Mouse (Mus musculus): ENCODE data around the gene Vps52. TPM values are rescaled to one million over a fixed set of nuclear protein-coding genes. Genes with fewer than 3 reads are reported as not detected.
"Not testable (repeated sequence)": the region's sequence is repeated elsewhere in the genome, so short reads cannot be mapped to it uniquely, and the experiment has no call there.

The Vps52 gene
- polyA plus RNA-seq, 1 experiment from 2014 or later = 42.4 TPM

- H3K27ac ChIP-seq = peak within 1 kb of the TSS; percentile 94
- ATAC-seq (ENCODE audit: insufficient read depth, low FRiP score, low read depth) = peak; percentile 80
- H3K27me3 ChIP-seq (replicated peaks) = no peaks in the 10 kb centered on the region
- H3K4me1 ChIP-seq = peaks cover 44% of the 10 kb centered on the region
- peak within 1 kb of the TSS; percentile 88 for H3K4me2 ChIP-seq
- H3K9me3 ChIP-seq = no peaks in the 10 kb centered on the region
- peaks cover 12% of the 10 kb centered on the region for H3K36me3 ChIP-seq
- WGBS = under 1% methylated on average over 45 of the region's 45 CpGs
- peak within 1 kb of the TSS; percentile 18; the same call in 1 of the 2 replicates for H3K9ac ChIP-seq
- peak within 1 kb of the TSS; percentile 48 for H3K4me3 ChIP-seq (replicated peaks)
These were observed 4.3 kb upstream of the Vps52 start, which contains the start of gene B3galt4 for GRCm38 (mm10) chr17:33951021-33951946. Gene B3galt4 (minus strand): TSS chr17:33951488.

GRCm38 (mm10) chr17:33952015-33952414 is 3.6 kb upstream of the Vps52 start:
- Histone ChIP-seq H3K27ac (peak overlapping the region; percentile 94), H3K4me3 (replicated peaks) (peak overlapping the region; percentile 48), H3K4me1 (peaks cover 48% of the 10 kb centered on the region), H3K36me3 (peaks cover 12% of the 10 kb centered on the region), H3K4me2 (peak overlapping the region; percentile 88)
- ATAC-seq (ENCODE audit: insufficient read depth, low FRiP score, low read depth); H3K9me3 ChIP-seq; H3K27me3 ChIP-seq (replicated peaks); H3K9ac ChIP-seq: not testable (repeated sequence)
- 74% methylated on average over 13 of the region's 13 CpGs for WGBS

GRCm38 (mm10) chr17:33952879-33953278 is 2.7 kb upstream of the Vps52 start:
- peak overlapping the region; percentile 13; the same call in 1 of the 2 replicates for H3K4me3 ChIP-seq (replicated peaks)
- H3K4me2 ChIP-seq = peak overlapping the region; percentile 75
- 0 out of 2 replicates have a peak overlapping the region, but pooled peaks have one; percentile 21 for H3K27ac ChIP-seq
- H3K36me3 ChIP-seq = peaks cover 12% of the 10 kb centered on the region
- no peaks in the 10 kb centered on the region for H3K9me3 ChIP-seq
- peaks cover 48% of the 10 kb centered on the region for H3K4me1 ChIP-seq
- ATAC-seq (ENCODE audit: insufficient read depth, low FRiP score, low read depth) = no peak
- no peak overlapping the region for H3K9ac ChIP-seq
- no peaks in the 10 kb centered on the region for H3K27me3 ChIP-seq (replicated peaks)
- WGBS = 75% methylated on average over 4 of the region's 4 CpGs

- Histone ChIP-seq H3K9ac (no peak overlapping the region), H3K36me3 (peaks cover 12% of the 10 kb centered on the region), H3K27me3 (replicated peaks) (no peaks in the 10 kb centered on the region), H3K9me3 (no peaks in the 10 kb centered on the region), H3K4me1 (peaks cover 48% of the 10 kb centered on the region), H3K4me2 (peak overlapping the region; percentile 75), H3K4me3 (replicated peaks) (peak overlapping the region; percentile 13; the same call in 1 of the 2 replicates), H3K27ac (0 out of 2 replicates have a peak overlapping the region, but pooled peaks have one; percentile 21)
- no peak for ATAC-seq (ENCODE audit: insufficient read depth, low FRiP score, low read depth)
- 68% methylated on average over 3 of the region's 3 CpGs for WGBS
These were observed 2.3 kb upstream of the Vps52 start for GRCm38 (mm10) chr17:33953310-33953709.

- Histone ChIP-seq H3K9ac (peak overlapping the region; percentile 100), H3K36me3 (peaks cover 13% of the 10 kb centered on the region), H3K9me3 (no peaks in the 10 kb centered on the region), H3K27me3 (replicated peaks) (no peaks in the 10 kb centered on the region), H3K27ac (peak overlapping the region; percentile 93; the same call in 1 of the 2 replicates), H3K4me2 (peak overlapping the region; percentile 75), H3K4me3 (replicated peaks) (peak overlapping the region; percentile 94), H3K4me1 (peaks cover 48% of the 10 kb centered on the region)
- no peak for ATAC-seq (ENCODE audit: insufficient read depth, low FRiP score, low read depth)
- 28% methylated on average over 5 of the region's 5 CpGs for WGBS
These were observed 1.5 kb upstream of the Vps52 start for GRCm38 (mm10) chr17:33953961-33954565.

GRCm38 (mm10) chr17:33954646-33955554 is 712 bp upstream of the Vps52 start:
- under 1% methylated on average over 33 of the region's 33 CpGs for WGBS
- peak overlapping the region; percentile 100 for H3K9ac ChIP-seq
- peak overlapping the region; percentile 94 for H3K4me3 ChIP-seq (replicated peaks)
- no peaks in the 10 kb centered on the region for H3K9me3 ChIP-seq
- no peaks in the 10 kb centered on the region for H3K27me3 ChIP-seq (replicated peaks)
- H3K4me1 ChIP-seq = peaks cover 48% of the 10 kb centered on the region
- H3K4me2 ChIP-seq = peak overlapping the region; percentile 75
- H3K36me3 ChIP-seq = peaks cover 19% of the 10 kb centered on the region
- peak; percentile 3; the same call in 1 of the 2 replicates for ATAC-seq (ENCODE audit: insufficient read depth, low FRiP score, low read depth)
- H3K27ac ChIP-seq = peak overlapping the region; percentile 93

GRCm38 (mm10) chr17:33956336-33956735 is 724 bp downstream of the Vps52 start:
- WGBS = 5% methylated on average over 10 of the region's 10 CpGs
- H3K36me3 ChIP-seq = peaks cover 25% of the 10 kb centered on the region
- no peaks in the 10 kb centered on the region for H3K27me3 ChIP-seq (replicated peaks)
- no peak for ATAC-seq (ENCODE audit: insufficient read depth, low FRiP score, low read depth)
- peak overlapping the region; percentile 76 for H3K9ac ChIP-seq
- peak overlapping the region; percentile 90 for H3K27ac ChIP-seq
- peak overlapping the region; percentile 94 for H3K4me3 ChIP-seq (replicated peaks)
- H3K9me3 ChIP-seq = no peaks in the 10 kb centered on the region
- peak overlapping the region; percentile 75 for H3K4me2 ChIP-seq
- peaks cover 34% of the 10 kb centered on the region for H3K4me1 ChIP-seq

GRCm38 (mm10) chr17:33957493-33957892 is 1.9 kb downstream of the Vps52 start:
- H3K27me3 ChIP-seq (replicated peaks) = no peaks in the 10 kb centered on the region
- no peaks in the 10 kb centered on the region for H3K9me3 ChIP-seq
- ATAC-seq (ENCODE audit: insufficient read depth, low FRiP score, low read depth) = no peak
- WGBS = 81% methylated on average over 6 of the region's 6 CpGs
- H3K4me2 ChIP-seq = no peak overlapping the region
- H3K9ac ChIP-seq = no peak overlapping the region
- no peak overlapping the region for H3K27ac ChIP-seq
- peaks cover 24% of the 10 kb centered on the region for H3K36me3 ChIP-seq
- peaks cover 25% of the 10 kb centered on the region for H3K4me1 ChIP-seq
- no peak overlapping the region for H3K4me3 ChIP-seq (replicated peaks)

GRCm38 (mm10) chr17:33958451-33958850 is 2.8 kb downstream of the Vps52 start:
- no peak overlapping the region for H3K27ac ChIP-seq

GRCm38 (mm10) chr17:33959135-33959534 is 3.5 kb downstream of the Vps52 start:
- H3K9ac ChIP-seq = no peak overlapping the region

More at GRCm38 (mm10) chr17:33958451-33958850, 2.8 kb downstream of the Vps52 start:
- Histone ChIP-seq H3K4me1 (peaks cover 15% of the 10 kb centered on the region), H3K9me3 (no peaks in the 10 kb centered on the region), H3K4me2 (no peak overlapping the region), H3K4me3 (replicated peaks) (no peak overlapping the region), H3K9ac (no peak overlapping the region), H3K36me3 (peaks cover 24% of the 10 kb centered on the region), H3K27me3 (replicated peaks) (no peaks in the 10 kb centered on the region)
- ATAC-seq (ENCODE audit: insufficient read depth, low FRiP score, low read depth) = no peak
- WGBS = 92% methylated on average over 11 of the region's 11 CpGs

GRCm38 (mm10) chr17:33959948-33960347 is 4.3 kb downstream of the Vps52 start:
- Histone ChIP-seq H3K36me3 (peaks cover 29% of the 10 kb centered on the region), H3K27ac (no peak overlapping the region)
- no peak for ATAC-seq (ENCODE audit: insufficient read depth, low FRiP score, low read depth)

More at GRCm38 (mm10) chr17:33959135-33959534, 3.5 kb downstream of the Vps52 start:
- no peak for ATAC-seq (ENCODE audit: insufficient read depth, low FRiP score, low read depth)
- Histone ChIP-seq H3K4me3 (replicated peaks) (no peak overlapping the region), H3K36me3 (peaks cover 29% of the 10 kb centered on the region), H3K9me3 (no peaks in the 10 kb centered on the region), H3K4me1 (peaks cover 8% of the 10 kb centered on the region), H3K4me2 (no peak overlapping the region), H3K27me3 (replicated peaks) (no peaks in the 10 kb centered on the region), H3K27ac (no peak overlapping the region)
- WGBS = 95% methylated on average over 13 of the region's 13 CpGs

More at GRCm38 (mm10) chr17:33959948-33960347, 4.3 kb downstream of the Vps52 start:
- H3K4me2 ChIP-seq = no peak overlapping the region
- H3K9ac ChIP-seq = no peak overlapping the region
- H3K27me3 ChIP-seq (replicated peaks) = no peaks in the 10 kb centered on the region
- no peak overlapping the region for H3K4me3 ChIP-seq (replicated peaks)
- H3K4me1 ChIP-seq = peaks cover 4% of the 10 kb centered on the region; the same call in 1 of the 2 replicates
- WGBS = 88% methylated on average over 15 of the region's 15 CpGs
- no peaks in the 10 kb centered on the region for H3K9me3 ChIP-seq

Data from stomach, embryonic 15.5 days (tissue).